Mouse (Mus musculus): ENCODE data around the gene Ints1.

GRCm38 (mm10) chr5:139718949-139719348 is 56.5 kb downstream of the Ints1 start:
- TF ChIP-seq ZC3H11A (IDR thresholded peaks at IDR 0.05; ENCODE audit: borderline replicate concordance, low read depth, low read length) (no peak), ZNF384 (IDR thresholded peaks at IDR 0.05; ENCODE audit: low read depth, low read length) (no peak), CHD2 (IDR thresholded peaks at IDR 0.05; ENCODE audit: low read depth, low read length) (no peak), MAFK (IDR thresholded peaks at IDR 0.05; ENCODE audit: insufficient read depth, low read depth, low read length) (no peak), HCFC1 (IDR thresholded peaks at IDR 0.05; ENCODE audit: borderline replicate concordance, insufficient read depth, low read length) (no peak)

Measured in ES-E14 (cell line).